In genomic region chr19:3708078-3709012, GRCm38 (mm10) we compare ENCODE assay signal across 8 mouse cellular contexts. TPM values are rescaled to one million over a fixed set of nuclear protein-coding genes. Genes with fewer than 3 reads are reported as not detected.
DNase-seq lines count a peak whose midpoint lies in the region; ATAC-seq and TF ChIP-seq lines count a peak whose summit lies in the region.

1810055G02Rik (plus strand) TSS chr19:3708293.

- peak within 1 kb of the TSS; percentile 75 for H3K9ac ChIP-seq in heart, embryonic 15.5 days
- peak within 1 kb of the TSS; percentile 83 for H3K9ac ChIP-seq in liver, embryonic 14.5 days (replicated peaks)
- H3K9ac ChIP-seq in neural tube, embryonic 11.5 days (ENCODE audit: low read length): peak within 1 kb of the TSS; percentile 84
- H3K9ac ChIP-seq in stomach, postnatal 0 days (ENCODE audit: low read length): peak within 1 kb of the TSS; percentile 77

- WGBS in forebrain, embryonic 10.5 days: 1% methylated on average over 61 of the region's 61 CpGs
- under 1% methylated on average over 61 of the region's 61 CpGs for WGBS in heart, embryonic 15.5 days
- 1% methylated on average over 61 of the region's 61 CpGs for WGBS in liver, embryonic 14.5 days (ENCODE audit: insufficient replicate concordance)
- WGBS in neural tube, embryonic 11.5 days: under 1% methylated on average over 61 of the region's 61 CpGs
- WGBS in stomach, postnatal 0 days: under 1% methylated on average over 61 of the region's 61 CpGs

- peak; percentile 89 to 90 for DNase-seq in CD8-positive naive resting alpha-beta T cell, adult 2 months (ENCODE audit: low read depth in 2 of 2, low spot score in 2 of 2)
- peak; percentile 93 for DNase-seq in c-Kit-positive CD71-negative TER-119-negative erythroid progenitor cells, embryonic 14.5 days (ENCODE audit: low read depth)
- DNase-seq in forebrain, embryonic 10.5 days (ENCODE audit: extremely low spot score, low spot score): peak; percentile 98
- peak; percentile 98 to 99 for DNase-seq in kidney, postnatal 25 days
- peak; percentile 92 to 93 (median 93) for DNase-seq in liver, embryonic 14.5 days (ENCODE audit: low read depth in 3 of 3, low spot score in 3 of 3)
- peak; percentile 98 for DNase-seq in neural tube, embryonic 11.5 days (ENCODE audit: low spot score)
- DNase-seq in stomach, postnatal 0 days (ENCODE audit: low spot score): peak; percentile 98

- peak within 1 kb of the TSS; percentile 88 for H3K4me3 ChIP-seq in forebrain, embryonic 10.5 days
- peak within 1 kb of the TSS; percentile 64 for H3K4me3 ChIP-seq in heart, embryonic 15.5 days
- H3K4me3 ChIP-seq in liver, embryonic 14.5 days (ENCODE audit: insufficient read depth in 1 of 2, low read depth in 2 of 2, low read length in 2 of 2): peak within 1 kb of the TSS; percentile 68 to 83
- H3K4me3 ChIP-seq in neural tube, embryonic 11.5 days (ENCODE audit: low read depth, low read length): peak within 1 kb of the TSS; percentile 84
- H3K4me3 ChIP-seq in stomach, postnatal 0 days (ENCODE audit: low read depth, low read length): peak within 1 kb of the TSS; percentile 77

- H3K4me1 ChIP-seq in forebrain, embryonic 10.5 days: peaks cover 19% of the 10 kb centered on the region
- peaks cover 16% of the 10 kb centered on the region for H3K4me1 ChIP-seq in heart, embryonic 15.5 days (replicated peaks)
- peaks cover 11 to 13% of the 10 kb centered on the region in 2 experiments for H3K4me1 ChIP-seq in liver, embryonic 14.5 days (replicated peaks; ENCODE audit: control insufficient read depth in 2 of 2, insufficient read depth in 2 of 2, low read length in 1 of 2)
- peaks cover 9% of the 10 kb centered on the region for H3K4me1 ChIP-seq in neural tube, embryonic 11.5 days (ENCODE audit: control insufficient read depth, insufficient read depth, low read length)
- H3K4me1 ChIP-seq in stomach, postnatal 0 days (replicated peaks; ENCODE audit: control insufficient read depth, insufficient read depth): peaks cover 3% of the 10 kb centered on the region; the same call in 1 of the 2 replicates

- H3K4me2 ChIP-seq in heart, embryonic 15.5 days: peak within 1 kb of the TSS; percentile 77
- H3K4me2 ChIP-seq in liver, embryonic 14.5 days (ENCODE audit: low read depth): peak within 1 kb of the TSS; percentile 83
- peak within 1 kb of the TSS; percentile 74 for H3K4me2 ChIP-seq in neural tube, embryonic 11.5 days (ENCODE audit: low read depth)
- H3K4me2 ChIP-seq in stomach, postnatal 0 days (replicated peaks; ENCODE audit: low read depth): peak within 1 kb of the TSS; percentile 88

- H3K9me3 ChIP-seq in forebrain, embryonic 10.5 days: no peaks in the 10 kb centered on the region
- no peaks in the 10 kb centered on the region for H3K9me3 ChIP-seq in heart, embryonic 15.5 days (replicated peaks)
- H3K9me3 ChIP-seq in liver, embryonic 14.5 days (ENCODE audit: control insufficient read depth, low read length): no peaks in the 10 kb centered on the region
- no peaks in the 10 kb centered on the region for H3K9me3 ChIP-seq in neural tube, embryonic 11.5 days (ENCODE audit: control insufficient read depth, low read length)
- H3K9me3 ChIP-seq in stomach, postnatal 0 days (ENCODE audit: control insufficient read depth, low read length): no peaks in the 10 kb centered on the region

- no peaks in the 10 kb centered on the region for H3K27me3 ChIP-seq in forebrain, embryonic 10.5 days (ENCODE audit: poor library complexity, severe bottlenecking)
- H3K27me3 ChIP-seq in heart, embryonic 15.5 days: no peaks in the 10 kb centered on the region
- H3K27me3 ChIP-seq in liver, embryonic 14.5 days (ENCODE audit: control insufficient read depth, insufficient read depth, low read length): no peaks in the 10 kb centered on the region
- no peaks in the 10 kb centered on the region for H3K27me3 ChIP-seq in neural tube, embryonic 11.5 days (ENCODE audit: control insufficient read depth, insufficient read depth, low read length)
- H3K27me3 ChIP-seq in stomach, postnatal 0 days (ENCODE audit: control insufficient read depth, insufficient read depth, low read length): no peaks in the 10 kb centered on the region

- peak within 1 kb of the TSS; percentile 93 for H3K27ac ChIP-seq in forebrain, embryonic 10.5 days
- peak within 1 kb of the TSS; percentile 71 for H3K27ac ChIP-seq in heart, embryonic 15.5 days
- peak within 1 kb of the TSS; percentile 67 for H3K27ac ChIP-seq in liver, embryonic 14.5 days
- peak within 1 kb of the TSS; percentile 85 for H3K27ac ChIP-seq in neural tube, embryonic 11.5 days (ENCODE audit: low read depth, low read length)
- peak within 1 kb of the TSS; percentile 88 for H3K27ac ChIP-seq in stomach, postnatal 0 days (replicated peaks)

- peak; percentile 9; the same call in 1 of the 2 replicates for TF ChIP-seq CTCF in liver, embryonic 14.5 days (IDR thresholded peaks at IDR 0.05; ENCODE audit: low read depth)
- TF ChIP-seq CTCF in stomach, postnatal 0 days (IDR thresholded peaks at IDR 0.05; ENCODE audit: low read depth): peak; percentile 26

- ATAC-seq in heart, embryonic 15.5 days (replicated peaks; ENCODE audit: insufficient number of reproducible peaks, insufficient read depth, low FRiP score, low read depth): peak; percentile 96
- ATAC-seq in liver, embryonic 14.5 days (ENCODE audit: insufficient read depth): peak; percentile 96
- peak; percentile 96 for ATAC-seq in neural tube, embryonic 11.5 days (ENCODE audit: insufficient read depth, low FRiP score, low TSS enrichment)
- ATAC-seq in stomach, postnatal 0 days (ENCODE audit: low FRiP score, low TSS enrichment): peak; percentile 97

- TF ChIP-seq EP300 in liver, embryonic 14.5 days (IDR thresholded peaks at IDR 0.05; ENCODE audit: low read depth): no peak
- TF ChIP-seq EP300 in stomach, postnatal 0 days (optimal IDR thresholded peaks at IDR 0.05): no peak

- H3K36me3 ChIP-seq in forebrain, embryonic 10.5 days (replicated peaks): peaks cover 21% of the 10 kb centered on the region
- H3K36me3 ChIP-seq in heart, embryonic 15.5 days: no peaks in the 10 kb centered on the region
- no peaks in the 10 kb centered on the region for H3K36me3 ChIP-seq in liver, embryonic 14.5 days (replicated peaks; ENCODE audit: control insufficient read depth, insufficient read depth, low read depth)
- H3K36me3 ChIP-seq in neural tube, embryonic 11.5 days (ENCODE audit: control insufficient read depth, insufficient read depth, low read length): no peaks in the 10 kb centered on the region
- H3K36me3 ChIP-seq in stomach, postnatal 0 days (ENCODE audit: control insufficient read depth, insufficient read depth, low read length): no peaks in the 10 kb centered on the region

RNA-seq across cellular contexts. Expression of gene 1810055G02Rik, which starts in this region (rescaled TPM):
- polyA plus RNA-seq in forebrain, embryonic 10.5 days (2016; fragmentation: Nextera tagmentation; extraction: Ambion mirVana): 44.9 and 47.7 TPM in 2 replicates
- 15.9 and 26.6 TPM in 2 replicates for polyA plus RNA-seq in heart, embryonic 15.5 days (2015; fragmentation: Nextera tagmentation; extraction: Ambion mirVana)
- polyA plus RNA-seq in liver, embryonic 14.5 days (2012; rRNA removed): 10.8 and 12.1 TPM in 2 replicates
- 10.8 and 11.0 TPM in 2 replicates for polyA plus RNA-seq in liver, embryonic 14.5 days (2014; fragmentation: Nextera tagmentation; extraction: Ambion mirVana)
- polyA plus RNA-seq in neural tube, embryonic 11.5 days (2014; fragmentation: Nextera tagmentation; extraction: Ambion mirVana): 44.5 and 46.7 TPM in 2 replicates
- polyA plus RNA-seq in stomach, postnatal 0 days (2015; fragmentation: Nextera tagmentation; extraction: Ambion mirVana): 17.1 and 18.8 TPM in 2 replicates

Comparison
In these comparisons a context has a peak if more than half of its experiments do, and no peak if none do; other contexts are left out.
1. Peak in every context shown above with its lines: DNase-seq, ATAC-seq, H3K4me3 ChIP-seq and H3K27ac ChIP-seq.